Comparison of ENCODE assay signal across 28 mouse cellular contexts in genomic region chr1:45460767-45461166, GRCm38 (mm10). TPM values are rescaled to one million over a fixed set of nuclear protein-coding genes. Genes with fewer than 3 reads are reported as not detected.
DNase-seq lines count a peak whose midpoint lies in the region; ATAC-seq lines count a peak whose summit lies in the region.
"Had no signal": no experiment of that assay in that cellular context is flagged by ENCODE, and none has a peak within 500 bp of the region (broad histone marks: within the 10 kb centered on the region; RNA-seq: fewer than 3 reads in every experiment).

No protein-coding gene starts in this region.

- no peak overlapping the region for H3K4me2 ChIP-seq in embryonic facial prominence, embryonic 14.5 days (ENCODE audit: low read depth, low read length)
- H3K4me2 ChIP-seq: embryonic facial prominence, embryonic 13.5 days; forebrain, embryonic 13.5 days; heart, embryonic 13.5 days; hindbrain, embryonic 13.5 days had no signal

- no peaks in the 10 kb centered on the region for H3K4me1 ChIP-seq in embryonic facial prominence, embryonic 14.5 days (ENCODE audit: control insufficient read depth, insufficient read depth, low read length)
- no peaks in the 10 kb centered on the region for H3K4me1 ChIP-seq in limb, embryonic 10.5 days
- H3K4me1 ChIP-seq: embryonic facial prominence, embryonic 13.5 days; forebrain, embryonic 10.5 days; forebrain, embryonic 13.5 days; heart, embryonic 13.5 days; hindbrain, embryonic 13.5 days had no signal

- 53% methylated on average over 2 of the region's 2 CpGs for WGBS in embryonic facial prominence, embryonic 14.5 days
- 56% methylated on average over 2 of the region's 2 CpGs for WGBS in limb, embryonic 10.5 days

- no peaks in the 10 kb centered on the region for H3K9me3 ChIP-seq in embryonic facial prominence, embryonic 14.5 days (ENCODE audit: control insufficient read depth, low read length)
- H3K9me3 ChIP-seq in limb, embryonic 10.5 days (replicated peaks) = no peaks in the 10 kb centered on the region
- H3K9me3 ChIP-seq: embryonic facial prominence, embryonic 13.5 days; forebrain, embryonic 10.5 days; forebrain, embryonic 13.5 days; heart, embryonic 13.5 days; hindbrain, embryonic 13.5 days had no signal

- H3K9ac ChIP-seq in embryonic facial prominence, embryonic 14.5 days (ENCODE audit: low read depth, low read length) = no peak overlapping the region
- H3K9ac ChIP-seq: embryonic facial prominence, embryonic 13.5 days; forebrain, embryonic 13.5 days; heart, embryonic 13.5 days; hindbrain, embryonic 13.5 days had no signal

- H3K27me3 ChIP-seq in embryonic facial prominence, embryonic 14.5 days (replicated peaks; ENCODE audit: control insufficient read depth, insufficient read depth, low read length) = no peaks in the 10 kb centered on the region
- H3K27me3 ChIP-seq in limb, embryonic 10.5 days (ENCODE audit: low read depth, poor library complexity, severe bottlenecking) = no peaks in the 10 kb centered on the region
- H3K27me3 ChIP-seq: embryonic facial prominence, embryonic 13.5 days; forebrain, embryonic 13.5 days; heart, embryonic 13.5 days; hindbrain, embryonic 13.5 days had no signal

- no peak overlapping the region for H3K4me3 ChIP-seq in embryonic facial prominence, embryonic 14.5 days (ENCODE audit: low read depth, low read length)
- H3K4me3 ChIP-seq in limb, embryonic 10.5 days = no peak overlapping the region
- H3K4me3 ChIP-seq: embryonic facial prominence, embryonic 13.5 days; forebrain, embryonic 10.5 days; forebrain, embryonic 13.5 days; gastrocnemius, adult 2 months; heart, embryonic 13.5 days; hindbrain, embryonic 13.5 days had no signal

- H3K36me3 ChIP-seq in embryonic facial prominence, embryonic 14.5 days (ENCODE audit: control insufficient read depth, insufficient read depth, low read length) = no peaks in the 10 kb centered on the region
- peaks cover 3% of the 10 kb centered on the region; the same call in 1 of the 2 replicates for H3K36me3 ChIP-seq in limb, embryonic 10.5 days
- H3K36me3 ChIP-seq: forebrain, embryonic 10.5 days; hindbrain, embryonic 13.5 days had no signal

- DNase-seq in embryo, embryonic 10.5 days (ENCODE audit: low spot score) = peak; percentile 6
- DNase-seq in embryo, embryonic 10 days (ENCODE audit: low spot score) = no peak
- peak; percentile 9 for DNase-seq in embryonic facial prominence, embryonic 14.5 days (ENCODE audit: low spot score)
- DNase-seq in limb, embryonic 10.5 days (ENCODE audit: low spot score) = peak; percentile 37
- no peak for DNase-seq in heart, adult 9 months (ENCODE audit: low spot score in 2 of 2)
- DNase-seq: adrenal gland, adult 8-10 months; adrenal gland, postnatal 25 days; cerebellum, adult 11-12 months; cerebellum, adult 8-10 months; cerebellum, postnatal 10 days; cerebellum, postnatal 36 days; gastrocnemius, adult 2 months; gastrocnemius, postnatal 14 days; heart, adult 11 months; heart, postnatal 14 days; kidney, adult 18-20 months had no signal

- ATAC-seq in embryonic facial prominence, embryonic 14.5 days (ENCODE audit: low read depth) = no peak
- ATAC-seq in monocyte, adult 5-6 weeks (replicated peaks; ENCODE audit: insufficient number of reproducible peaks, low FRiP score, low TSS enrichment, poor library complexity, severe bottlenecking) = no peak
- ATAC-seq: activated CD4-positive, CD25-positive, alpha-beta regulatory T cell, adult 4 months; forebrain, embryonic 13.5 days; forebrain, embryonic 16.5 days; hindbrain, embryonic 16.5 days; inflammation-experienced regulatory T-cells, adult 6 months; intestine, embryonic 16.5 days had no signal

- H3K27ac ChIP-seq in embryonic facial prominence, embryonic 14.5 days (replicated peaks; ENCODE audit: low read depth, low read length) = no peak overlapping the region; the same call in 1 of the 2 replicates
- H3K27ac ChIP-seq in limb, embryonic 10.5 days = no peak overlapping the region
- H3K27ac ChIP-seq: embryonic facial prominence, embryonic 13.5 days; forebrain, embryonic 10.5 days; forebrain, embryonic 13.5 days; gastrocnemius, adult 2 months; heart, embryonic 13.5 days; hindbrain, embryonic 13.5 days had no signal

RNA-seq across cellular contexts. Expression of gene Col5a2, which starts 42.3 kb away (rescaled TPM):
- 213 and 231 TPM in 2 replicates for polyA plus RNA-seq in embryonic facial prominence, embryonic 14.5 days (2014; fragmentation: Nextera tagmentation; extraction: Ambion mirVana)
- polyA plus RNA-seq in limb, embryonic 10.5 days (2016; fragmentation: Nextera tagmentation; extraction: Ambion mirVana) = 22.4 and 31.1 TPM in 2 replicates
- total RNA-seq in monocyte, adult 5-6 weeks (2017) = not detected in 3 replicates
- total RNA-seq: hematopoietic stem cell, adult 5-6 weeks had no signal
- polyA plus RNA-seq: inflammation-experienced regulatory T-cells, adult 6 months had no signal

Comparison
In these comparisons a context has a peak if more than half of its experiments do, and no peak if none do; other contexts are left out.
1. DNase-seq: peak in embryo, embryonic 10.5 days (single experiment), embryonic facial prominence, embryonic 14.5 days (single experiment) and limb, embryonic 10.5 days (single experiment); none in embryo, embryonic 10 days (single experiment) and heart, adult 9 months (0 of 2).